Mouse (Mus musculus) c-Kit-negative CD71-positive TER-119-positive erythroid progenitor cells, embryonic 14.5 days (primary cell): Measurements from ENCODE around the gene Gm17651.

Source experiments
- DNase-seq: peaks from one replicate; pipeline ENCODE4 v3.0.0-alpha.2; 2013; ENCODE audit warnings: low read depth, low spot score

The Gm17651 gene

GRCm38 (mm10) chr3:97630746-97631145 is 43.7 kb downstream of the Gm17651 start:
- no peak for DNase-seq

GRCm38 (mm10) chr3:97629941-97630340 is 44.6 kb downstream of the Gm17651 start:
- no peak for DNase-seq

- no peak for DNase-seq
These were observed 46.0 kb downstream of the Gm17651 start, which contains the start of gene Fmo5 for GRCm38 (mm10) chr3:97628391-97629001. Gene Fmo5 (plus strand): TSS chr3:97628804.

GRCm38 (mm10) chr3:97627893-97628292 is 46.6 kb downstream of the Gm17651 start:
- no peak for DNase-seq

- DNase-seq, result no peak
These were observed 49.9 kb downstream of the Gm17651 start for GRCm38 (mm10) chr3:97624611-97625010.
